Mouse (Mus musculus) heart, postnatal 0 days (tissue): Measurements from ENCODE around the gene Mab21l1.

ENCODE experiments used
- CTCF ChIP-seq: IDR thresholded peaks from 2 replicates; pipeline ENCODE4 v1.5.1; 2016; ENCODE audit warnings: antibody characterized with exemption, control low read depth, low read depth
- EP300 ChIP-seq: IDR thresholded peaks from 2 replicates; pipeline ENCODE4 v1.6.1; 2016; ENCODE audit warnings: antibody characterized with exemption, low read depth

GRCm38 (mm10) chr3:55775753-55776152 lies 6.6 kb upstream of the Mab21l1 start:
- TF ChIP-seq CTCF (no peak), EP300 (no peak)
